In the genomic region with DNA sequence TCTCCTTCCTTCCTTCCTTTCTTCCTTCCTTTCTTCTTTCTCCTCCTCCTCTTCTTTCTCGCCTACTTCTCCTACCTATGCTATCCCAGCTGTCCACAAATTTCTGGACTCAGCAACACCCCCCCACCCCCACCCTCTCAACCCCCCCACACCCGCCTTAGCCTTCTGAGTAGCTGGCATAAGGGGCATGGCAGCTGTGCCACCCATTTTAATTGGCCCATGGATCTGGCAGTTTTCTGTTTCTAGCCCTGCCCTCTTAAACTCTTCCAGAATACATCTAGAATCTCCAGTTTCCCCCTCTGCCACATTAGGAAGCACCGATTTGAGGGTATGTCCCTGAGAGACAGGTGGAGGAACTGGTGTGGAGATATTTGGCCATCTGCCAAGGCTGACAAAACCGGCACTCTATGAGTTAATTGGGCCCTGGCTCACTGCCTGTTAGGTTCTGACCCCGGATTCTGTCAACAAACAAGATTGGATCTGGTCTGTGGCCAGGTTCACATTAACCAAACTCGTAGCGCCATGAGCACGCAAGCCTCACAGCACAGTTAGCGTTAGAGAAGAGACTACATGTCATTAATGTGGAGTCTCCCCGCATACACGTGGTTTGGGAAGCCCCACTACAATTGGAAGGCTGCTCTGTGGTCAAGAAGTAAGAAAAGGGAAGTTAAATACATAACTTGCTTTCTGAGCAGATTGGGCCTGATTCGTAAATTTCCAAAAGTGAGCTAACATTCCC, we compare ENCODE assay signal across 9 mouse cellular contexts. TPM values are rescaled to one million over a fixed set of nuclear protein-coding genes. Genes with fewer than 3 reads are reported as not detected.
DNase-seq lines count a peak whose midpoint lies in the region; ATAC-seq and TF ChIP-seq lines count a peak whose summit lies in the region.
"Had no signal": no experiment of that assay in that cellular context is flagged by ENCODE, and none has a peak within 500 bp of the region (broad histone marks: within the 10 kb centered on the region; RNA-seq: fewer than 3 reads in every experiment).

No protein-coding gene starts in this region.

- ATAC-seq in forebrain, embryonic 11.5 days (replicated peaks; ENCODE audit: low FRiP score) = no peak
- 0 out of 2 replicates have a peak, but pooled peaks have one; percentile 41 for ATAC-seq in limb, embryonic 14.5 days (ENCODE audit: low FRiP score, low read depth)
- ATAC-seq in midbrain, postnatal 0 days (ENCODE audit: low FRiP score) = no peak; the same call in 1 of the 2 replicates
- no peak for ATAC-seq in erythroid progenitor cell, adult 5-6 weeks (replicated peaks; ENCODE audit: low FRiP score, poor library complexity, severe bottlenecking)

- intact Hi-C loops in heart, postnatal 14 days (cut with DNase I) = no loop called here

- DNase-seq in forebrain, embryonic 11.5 days (ENCODE audit: low spot score) = peak; percentile 44
- no peak for DNase-seq in forebrain, embryonic 10.5 days (ENCODE audit: extremely low spot score, low spot score)
- peak; percentile 24 for DNase-seq in adrenal gland, postnatal 25 days
- peak; percentile 20 to 47 for DNase-seq in heart, postnatal 14 days
- peak; percentile 41 for DNase-seq in limb, embryonic 14.5 days (ENCODE audit: low spot score)
- DNase-seq in midbrain, postnatal 0 days (ENCODE audit: low spot score) = peak; percentile 64
- DNase-seq in right cerebral cortex, postnatal 36 days (ENCODE audit: low spot score in 2 of 2) = no peak

- H3K9ac ChIP-seq in forebrain, embryonic 11.5 days (ENCODE audit: low read length) = no peak overlapping the region
- no peak overlapping the region for H3K9ac ChIP-seq in limb, embryonic 14.5 days (ENCODE audit: low read depth, low read length, severe bottlenecking)
- no peak overlapping the region for H3K9ac ChIP-seq in midbrain, postnatal 0 days (replicated peaks; ENCODE audit: low read length, poor library complexity, severe bottlenecking)

- H3K4me2 ChIP-seq in forebrain, embryonic 11.5 days (ENCODE audit: low read depth, low read length, severe bottlenecking) = no peak overlapping the region
- no peak overlapping the region; the same call in 1 of the 2 replicates for H3K4me2 ChIP-seq in limb, embryonic 14.5 days (replicated peaks; ENCODE audit: low read depth, low read length, severe bottlenecking)
- peak overlapping the region; percentile 10; the same call in 1 of the 2 replicates for H3K4me2 ChIP-seq in midbrain, postnatal 0 days (ENCODE audit: low read depth, low read length, poor library complexity, severe bottlenecking)

- H3K4me3 ChIP-seq in forebrain, embryonic 11.5 days (ENCODE audit: low read depth, low read length) = no peak overlapping the region
- H3K4me3 ChIP-seq in forebrain, embryonic 10.5 days = no peak overlapping the region
- no peak overlapping the region for H3K4me3 ChIP-seq in limb, embryonic 14.5 days (replicated peaks; ENCODE audit: low read length)
- no peak overlapping the region for H3K4me3 ChIP-seq in midbrain, postnatal 0 days (ENCODE audit: low read depth, low read length)
- H3K4me3 ChIP-seq: erythroblast, embryonic 14.5 days had no signal

- TF ChIP-seq POLR2A in limb, embryonic 14.5 days (IDR thresholded peaks at IDR 0.05; ENCODE audit: borderline replicate concordance, extremely low read depth, insufficient read depth, insufficient read length) = no peak

- no peaks in the 10 kb centered on the region for H3K36me3 ChIP-seq in forebrain, embryonic 11.5 days (ENCODE audit: control insufficient read depth, insufficient read depth, low read length)
- H3K36me3 ChIP-seq in forebrain, embryonic 10.5 days (replicated peaks) = no peaks in the 10 kb centered on the region
- no peaks in the 10 kb centered on the region for H3K36me3 ChIP-seq in limb, embryonic 14.5 days (ENCODE audit: control insufficient read depth, insufficient read depth, low read length)
- H3K36me3 ChIP-seq in midbrain, postnatal 0 days (ENCODE audit: insufficient read depth, low read length) = no peaks in the 10 kb centered on the region

- 71% methylated on average over 12 of the region's 12 CpGs for WGBS in forebrain, embryonic 11.5 days
- WGBS in forebrain, embryonic 10.5 days = 78% methylated on average over 12 of the region's 12 CpGs
- WGBS in limb, embryonic 14.5 days = 39% methylated on average over 12 of the region's 12 CpGs
- 51% methylated on average over 12 of the region's 12 CpGs for WGBS in midbrain, postnatal 0 days

- H3K27ac ChIP-seq in forebrain, embryonic 11.5 days (ENCODE audit: low read depth, low read length) = no peak overlapping the region
- H3K27ac ChIP-seq in forebrain, embryonic 10.5 days = no peak overlapping the region
- H3K27ac ChIP-seq in limb, embryonic 14.5 days (replicated peaks; ENCODE audit: low read depth, low read length) = no peak overlapping the region
- no peak overlapping the region for H3K27ac ChIP-seq in midbrain, postnatal 0 days (ENCODE audit: low read depth, low read length)

- no peaks in the 10 kb centered on the region for H3K27me3 ChIP-seq in forebrain, embryonic 11.5 days (ENCODE audit: control insufficient read depth, insufficient read depth, low read length)
- no peaks in the 10 kb centered on the region for H3K27me3 ChIP-seq in forebrain, embryonic 10.5 days (ENCODE audit: poor library complexity, severe bottlenecking)
- H3K27me3 ChIP-seq in limb, embryonic 14.5 days (ENCODE audit: control insufficient read depth, insufficient read depth, low read length) = no peaks in the 10 kb centered on the region
- H3K27me3 ChIP-seq in midbrain, postnatal 0 days (ENCODE audit: insufficient read depth, low read length) = no peaks in the 10 kb centered on the region

- H3K9me3 ChIP-seq in forebrain, embryonic 11.5 days (ENCODE audit: control insufficient read depth, low read length) = no peaks in the 10 kb centered on the region
- H3K9me3 ChIP-seq in forebrain, embryonic 10.5 days = no peaks in the 10 kb centered on the region
- no peaks in the 10 kb centered on the region for H3K9me3 ChIP-seq in limb, embryonic 14.5 days (ENCODE audit: control insufficient read depth, low read length)
- no peaks in the 10 kb centered on the region for H3K9me3 ChIP-seq in midbrain, postnatal 0 days (ENCODE audit: low read length)

- no peaks in the 10 kb centered on the region; the same call in 1 of the 2 replicates for H3K4me1 ChIP-seq in forebrain, embryonic 11.5 days (replicated peaks; ENCODE audit: control insufficient read depth, insufficient read depth, low read length)
- H3K4me1 ChIP-seq in forebrain, embryonic 10.5 days = peaks cover 12% of the 10 kb centered on the region
- peaks cover 10% of the 10 kb centered on the region for H3K4me1 ChIP-seq in limb, embryonic 14.5 days (ENCODE audit: control insufficient read depth, insufficient read depth, low read length)
- no peaks in the 10 kb centered on the region for H3K4me1 ChIP-seq in midbrain, postnatal 0 days (ENCODE audit: insufficient read depth, low read length)

- no peak for TF ChIP-seq CTCF in midbrain, postnatal 0 days (IDR thresholded peaks at IDR 0.05)

RNA-seq across cellular contexts. Expression of a gene that starts 11.2 kb away (rescaled TPM):
- 31.6 and 33.5 TPM in 2 replicates for polyA plus RNA-seq in forebrain, embryonic 11.5 days (2014; fragmentation: Nextera tagmentation; extraction: Ambion mirVana)
- polyA plus RNA-seq in forebrain, embryonic 10.5 days (2016; fragmentation: Nextera tagmentation; extraction: Ambion mirVana) = 24.2 and 25.5 TPM in 2 replicates
- 32.9 and 39.3 TPM in 2 replicates for total RNA-seq in adrenal gland, postnatal 25 days (2021)
- 10 to 100 TPM; 19.6 to 23.4 TPM for total RNA-seq in heart, postnatal 14 days (2021)
- polyA plus RNA-seq in limb, embryonic 14.5 days (2012; rRNA removed) = 13.7 and 14.9 TPM in 2 replicates
- 20.6 and 23.2 TPM in 2 replicates for polyA plus RNA-seq in limb, embryonic 14.5 days (2014; fragmentation: Nextera tagmentation; extraction: Ambion mirVana)
- total RNA-seq in midbrain, postnatal 0 days (2014; rRNA removed) = 39.4 and 46.8 TPM in 2 replicates
- 24.7 and 28.5 TPM in 2 replicates for polyA plus RNA-seq in midbrain, postnatal 0 days (2015; fragmentation: Nextera tagmentation; extraction: Ambion mirVana)
- 2.9 and 8.4 TPM in 2 replicates for total RNA-seq in erythroid progenitor cell, adult 5-6 weeks (2015; ENCODE audit: low replicate concordance)
- total RNA-seq in erythroid progenitor cell, adult 5-6 weeks (2017; ENCODE audit: low replicate concordance) = 4.9 and 13.2 TPM in 2 replicates

Comparison
In these comparisons a context has a peak if more than half of its experiments do, and no peak if none do; other contexts are left out.
1. DNase-seq: peak in forebrain, embryonic 11.5 days (single experiment), adrenal gland, postnatal 25 days (single experiment), heart, postnatal 14 days (2 of 2), limb, embryonic 14.5 days (single experiment) and midbrain, postnatal 0 days (single experiment); none in forebrain, embryonic 10.5 days (single experiment) and right cerebral cortex, postnatal 36 days (0 of 2).